Mouse (Mus musculus) gastrocnemius, postnatal 10 days (tissue): ENCODE measurements around the gene Aqp11. TPM values are rescaled to one million over a fixed set of nuclear protein-coding genes. Genes with fewer than 3 reads are reported as not detected.
A peak's percentile ranks its signal among the peaks of the same experiment; 100 is the strongest.

Experiments
- DNase-seq: peaks from one replicate; pipeline ENCODE4 v3.0.0; 2021; ENCODE audit warnings: mixed read lengths
- long read RNA-seq, 2 experiments: library from polyadenylated mRNA; stranded (forward); transcript quantifications; one replicate each; pipeline ENCODE4 v2.0.0; 2021
- total RNA-seq, 2 experiments: library from RNA; stranded (reverse); gene quantifications; 2 replicates each; pipeline ENCODE4 v1.2.3; 2021

Aqp11 gene
- total RNA-seq: 1 to 10 TPM; 2.0 to 2.7 TPM
- long read RNA-seq, experiment 1, partial matches to known transcripts: 0 of 2 reads
- long read RNA-seq, experiment 1, other reads (novel, unspliced or antisense): 0 of 2 reads
- long read RNA-seq, experiment 2, partial matches to known transcripts: 0 of 2 reads
- long read RNA-seq, experiment 2, other reads (novel, unspliced or antisense): 0 of 2 reads

DNA sequence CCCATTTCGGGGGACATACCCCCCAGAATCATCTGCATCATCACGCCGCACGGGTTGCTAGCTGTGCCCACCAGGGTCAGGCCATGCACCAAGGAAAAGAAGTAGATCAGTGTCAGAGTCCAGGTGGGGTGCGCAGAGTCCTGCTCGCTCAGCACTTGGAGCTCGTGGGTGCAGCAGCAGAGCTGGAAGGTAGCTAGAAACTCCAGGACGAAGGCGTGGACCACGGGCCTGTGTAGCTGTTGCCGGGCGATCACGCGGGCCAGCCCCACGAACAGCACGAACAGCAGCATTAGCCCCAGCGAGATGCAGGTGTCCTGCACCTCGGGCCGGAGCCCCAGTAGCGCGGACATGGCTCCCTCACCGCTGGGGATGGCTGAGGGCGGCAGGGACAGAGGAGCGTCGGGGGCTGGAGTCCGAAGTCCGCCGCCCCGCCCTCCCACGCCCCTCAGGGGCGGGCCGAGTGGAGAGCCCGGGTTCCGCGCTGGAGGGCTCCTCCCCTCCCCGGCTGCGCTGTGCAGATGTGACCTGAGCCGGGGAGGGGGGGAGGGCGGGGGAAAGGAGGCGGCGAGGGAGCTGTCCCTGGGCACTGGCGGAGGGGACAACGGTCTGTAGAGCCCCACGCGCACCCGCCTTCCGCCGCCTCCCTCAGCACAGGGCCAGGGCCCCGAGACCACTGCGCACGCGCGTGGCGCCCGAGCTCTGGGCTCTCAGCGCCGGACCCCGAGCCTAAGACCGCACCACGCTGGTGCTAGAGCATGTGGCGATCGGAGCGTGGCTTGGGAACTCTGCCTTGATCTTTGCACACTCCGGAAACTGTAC lies at the start of gene Aqp11:
Aqp11 (minus strand) TSS at position 652 of the 819 bp plus-strand sequence.
- peak; percentile 82 for DNase-seq

DNA sequence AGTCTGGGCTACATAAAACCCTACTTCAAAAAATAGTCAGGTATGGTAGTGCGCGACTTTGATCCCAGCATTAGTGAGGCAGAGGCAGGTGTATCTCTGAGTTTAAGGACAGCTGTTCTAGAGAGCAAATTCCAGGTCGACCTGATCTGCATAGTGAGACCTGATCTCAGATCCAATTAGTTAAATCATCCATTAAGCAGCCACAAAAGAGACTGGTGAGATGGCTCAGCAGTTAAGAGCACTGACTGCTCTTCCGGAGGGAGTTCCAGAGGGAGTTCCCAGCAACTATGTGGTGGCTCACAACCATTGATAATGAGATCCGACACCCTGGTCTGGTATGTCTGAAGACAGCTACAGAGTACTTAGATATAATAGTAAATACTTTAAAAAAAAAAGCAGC lies 45.4 kb upstream of the Aqp11 start:
- DNase-seq: no peak

DNA sequence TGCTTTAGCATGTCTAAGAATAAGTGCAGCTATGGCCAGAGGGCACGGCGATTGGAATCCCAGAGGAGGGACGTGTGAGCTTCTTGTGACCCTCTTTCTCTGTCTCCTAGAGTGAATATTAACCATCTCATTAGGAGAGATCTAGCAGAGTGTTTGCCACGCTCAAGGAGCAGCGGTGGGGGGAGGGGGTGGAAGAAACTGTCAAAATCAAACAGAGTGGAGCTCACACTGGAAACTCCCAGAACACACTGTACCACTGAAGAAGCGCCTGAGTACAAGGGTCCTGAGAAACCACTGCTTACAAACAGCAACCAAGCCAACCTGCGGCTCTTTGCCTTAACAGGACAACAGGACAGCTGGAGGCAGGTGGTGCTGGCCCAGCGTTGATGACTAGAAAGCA lies 43.4 kb upstream of the Aqp11 start:
- DNase-seq: no peak

- no peak for DNase-seq
Measured at GRCm38 (mm10) chr7:97780815-97781214, 42.7 kb upstream of the Aqp11 start.

DNA sequence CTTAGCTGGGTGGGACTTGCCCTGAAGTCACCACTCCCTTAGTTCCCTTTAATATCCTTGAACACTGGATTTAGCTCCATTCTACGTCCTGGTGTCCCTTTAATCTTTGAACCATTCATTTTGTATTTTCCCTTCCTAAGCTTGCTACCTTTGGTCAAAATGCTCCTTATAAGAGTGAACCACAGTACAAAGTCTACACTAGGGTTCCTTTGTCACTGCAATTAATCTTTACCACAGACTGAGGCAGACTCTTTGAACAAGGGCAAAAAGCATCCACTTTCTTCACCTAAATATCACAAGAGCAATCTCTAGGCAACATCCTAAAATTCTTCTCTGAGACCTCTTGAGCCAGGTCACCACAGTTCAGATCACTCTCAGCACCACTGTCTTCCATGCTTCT lies 42.1 kb upstream of the Aqp11 start:
- DNase-seq: no peak

DNA sequence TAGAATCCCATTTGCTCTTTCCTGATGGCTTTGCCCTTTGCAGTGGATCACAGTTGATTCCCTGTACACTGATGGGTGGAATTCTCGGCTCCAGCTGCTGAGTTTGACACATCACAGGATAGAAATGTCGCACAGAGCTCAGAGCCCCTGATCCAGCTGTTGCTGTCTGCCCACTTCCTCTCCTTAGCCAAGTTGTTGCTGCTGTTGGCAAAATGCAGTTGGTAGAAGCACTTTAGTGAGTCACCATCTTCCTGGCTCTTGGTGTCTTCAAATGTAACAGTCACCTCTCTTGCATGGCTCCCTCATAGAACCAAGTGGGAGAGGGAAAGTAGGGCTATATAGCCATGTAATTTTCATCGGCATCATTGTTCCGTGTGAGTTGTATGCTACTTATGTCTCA lies 39.1 kb upstream of the Aqp11 start:
- no peak for DNase-seq

- no peak for DNase-seq
Measured at GRCm38 (mm10) chr7:97775923-97776322, 37.8 kb upstream of the Aqp11 start.

- no peak for DNase-seq
Measured at GRCm38 (mm10) chr7:97775380-97775779, 37.3 kb upstream of the Aqp11 start.

GRCm38 (mm10) chr7:97770841-97771620 lies 32.9 kb upstream of the Aqp11 start:
- no peak for DNase-seq

GRCm38 (mm10) chr7:97769020-97769419 lies 30.9 kb upstream of the Aqp11 start:
- DNase-seq: no peak

DNA sequence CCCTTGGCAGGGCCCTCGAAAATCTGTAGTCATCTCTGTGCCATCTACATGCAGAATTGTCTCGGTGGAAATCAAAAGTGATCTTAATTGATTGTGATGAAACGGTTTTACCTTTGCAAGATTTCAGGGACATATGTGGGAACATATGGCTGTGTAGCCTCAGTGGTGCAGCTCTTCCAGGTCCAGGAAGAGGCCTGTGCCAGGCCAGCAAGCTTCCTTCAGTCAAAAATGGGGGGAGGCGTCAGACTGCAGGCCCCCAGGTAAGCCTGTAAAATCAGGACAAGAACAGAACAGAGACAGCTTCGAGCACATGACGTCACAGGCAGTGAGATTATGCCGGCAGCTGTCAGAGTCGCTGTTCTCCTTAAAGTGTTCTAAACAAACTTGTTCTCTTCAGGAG lies 29.8 kb upstream of the Aqp11 start:
- no peak for DNase-seq

DNA sequence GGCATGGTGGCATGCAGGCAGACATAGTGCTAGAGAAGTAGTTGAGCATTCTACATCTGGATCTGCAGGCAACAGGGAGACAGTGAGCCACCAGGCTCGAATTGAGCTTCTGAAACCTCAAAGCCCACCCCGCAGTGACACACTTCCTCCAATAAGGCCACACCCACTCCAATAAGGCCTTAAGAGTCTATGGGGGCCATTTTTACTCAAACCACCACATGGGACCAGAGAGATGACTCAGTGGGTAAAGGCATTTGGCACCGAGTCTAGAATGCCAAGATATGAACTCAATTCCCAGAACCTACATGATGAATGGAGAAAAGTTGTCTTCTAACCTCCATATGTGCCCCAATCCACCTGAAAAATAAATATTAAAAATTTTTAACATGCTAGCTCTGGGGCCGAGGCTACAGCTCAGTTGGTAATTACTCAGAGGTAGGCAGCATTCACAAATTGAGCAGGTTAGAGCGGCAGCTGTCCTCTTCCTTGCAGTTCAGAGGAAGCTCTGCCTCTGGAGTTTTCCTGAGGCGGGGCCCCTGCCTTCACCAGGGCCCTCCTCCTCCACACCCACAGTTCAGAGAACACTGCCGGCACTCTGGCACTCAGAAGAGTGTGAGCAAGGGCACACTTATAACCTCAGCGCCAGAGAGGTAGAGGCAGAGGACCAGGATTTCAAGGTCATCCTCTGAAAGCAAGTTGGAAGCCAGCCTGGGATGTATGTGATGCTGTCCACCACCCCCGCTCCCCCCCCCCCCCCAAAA lies 28.5 kb upstream of the Aqp11 start:
- no peak for DNase-seq

GRCm38 (mm10) chr7:97765963-97766347 lies 27.9 kb upstream of the Aqp11 start:
- no peak for DNase-seq

DNA sequence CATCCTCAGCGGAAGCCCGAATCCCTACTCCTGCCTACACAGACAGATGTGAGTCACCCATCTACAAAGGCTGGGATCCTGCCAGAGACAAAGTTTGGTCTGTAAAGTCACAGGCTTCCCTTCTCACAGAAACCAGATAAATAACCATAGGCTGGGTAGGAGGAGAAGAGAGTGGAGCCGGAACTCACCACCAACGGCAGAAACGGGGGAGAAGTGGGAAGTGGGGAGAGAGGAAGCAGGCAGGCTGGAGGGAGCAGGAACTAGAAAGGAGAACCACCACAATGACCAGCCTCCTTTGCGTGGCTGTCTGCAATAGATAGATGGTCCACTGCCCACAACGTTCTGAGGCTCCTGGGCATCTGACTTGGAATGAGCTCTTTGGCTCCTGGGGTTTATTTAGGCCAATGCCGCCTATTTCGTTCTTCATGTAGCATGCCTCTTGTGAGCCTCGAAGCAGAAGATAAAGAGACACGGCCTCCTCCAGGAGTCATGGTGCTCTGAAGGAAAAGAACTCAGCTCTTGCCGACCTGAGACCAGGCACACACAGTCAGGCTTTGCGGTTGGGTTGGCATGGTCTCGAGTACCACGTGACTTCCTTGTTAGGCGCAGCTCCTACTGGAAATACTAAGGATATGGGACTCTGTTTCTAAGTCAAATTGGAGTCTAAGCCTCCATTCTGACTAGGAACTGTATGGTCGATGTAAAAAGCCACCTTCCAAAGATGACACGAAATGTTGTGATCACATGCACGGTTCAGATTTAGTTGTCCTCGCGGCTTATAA lies 27.3 kb upstream of the Aqp11 start:
- no peak for DNase-seq

- DNase-seq: no peak
Measured at GRCm38 (mm10) chr7:97764591-97764990, 26.5 kb upstream of the Aqp11 start.

DNA sequence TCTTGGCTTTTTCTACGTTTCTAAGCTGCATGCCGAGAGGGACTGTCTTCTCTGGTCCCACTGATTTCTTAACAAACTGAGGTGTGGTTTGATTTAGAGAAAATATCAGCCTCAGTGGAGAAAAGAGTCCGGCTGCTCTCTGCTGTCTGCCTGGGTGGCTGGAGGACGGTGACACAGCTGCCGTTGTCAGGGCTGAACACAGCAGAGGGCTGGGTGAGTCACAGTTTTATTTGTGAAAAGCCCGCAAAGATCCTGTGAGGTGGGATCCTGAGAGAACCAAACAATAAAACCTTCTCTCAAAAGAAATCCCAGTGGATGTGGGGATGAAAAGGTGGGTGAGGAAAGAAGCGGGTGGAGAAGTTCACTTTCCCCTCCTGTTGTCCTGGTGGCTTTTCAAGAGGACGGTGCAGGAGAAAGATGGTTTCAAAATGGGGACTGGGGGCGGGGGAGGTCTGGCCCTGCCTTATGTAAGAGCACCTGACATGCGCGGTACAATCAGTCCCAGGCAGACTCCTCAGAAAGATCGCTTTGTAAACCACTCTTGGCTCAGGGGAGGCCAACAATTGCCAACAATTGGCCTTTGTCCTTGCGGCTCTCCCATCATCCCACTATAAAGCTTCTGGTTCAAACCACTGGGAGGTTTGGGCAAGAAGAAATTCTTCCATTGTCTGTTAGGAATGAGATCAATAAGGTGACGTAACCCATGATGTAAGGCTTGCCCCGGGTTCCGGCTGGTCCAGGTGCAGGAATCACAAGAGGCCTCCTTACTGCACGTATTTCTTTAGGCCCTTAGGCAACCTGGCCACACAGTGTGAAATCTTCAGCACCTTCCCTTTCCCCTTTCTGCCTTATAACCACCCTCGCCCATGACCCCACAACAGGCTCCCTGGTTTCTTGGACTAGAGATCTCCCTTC lies 19.1 kb upstream of the Aqp11 start:
- no peak for DNase-seq

- DNase-seq: no peak
Measured at GRCm38 (mm10) chr7:97749207-97750190, 11.4 kb upstream of the Aqp11 start.

DNA sequence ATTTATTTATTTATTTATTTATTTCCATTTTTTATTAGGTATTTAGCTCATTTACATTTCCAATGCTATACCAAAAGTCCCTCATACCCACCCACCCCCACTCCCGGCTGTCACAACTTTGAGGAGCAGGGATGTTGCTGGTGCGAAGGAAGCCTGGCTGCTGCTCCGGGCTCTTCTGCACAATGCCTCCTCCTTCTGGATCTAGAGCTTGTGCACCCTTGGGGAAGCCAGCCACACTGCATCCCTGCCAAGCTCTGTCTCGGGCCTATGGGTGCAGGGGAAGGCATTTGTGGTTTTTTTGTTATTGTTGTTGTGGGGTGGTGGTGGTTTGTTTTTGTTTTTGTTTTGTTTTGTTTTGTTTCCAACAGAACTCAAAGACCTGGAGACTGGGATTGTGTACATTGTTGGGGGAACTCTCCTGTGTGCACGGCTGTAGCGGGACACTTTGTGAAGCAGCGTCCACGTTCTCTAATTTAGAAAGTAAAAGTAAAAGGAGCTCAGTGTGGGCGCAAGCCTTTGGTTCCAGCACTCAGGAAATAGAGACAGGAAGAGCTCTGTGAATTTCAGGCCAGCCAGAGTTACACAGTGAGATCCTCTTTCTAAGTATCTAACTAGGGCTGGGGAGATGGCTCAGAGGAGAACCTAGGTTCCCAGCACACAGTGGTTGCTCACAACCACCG lies 10.6 kb upstream of the Aqp11 start:
- peak; percentile 22 for DNase-seq
